ENCODE assay signal across 26 mouse cellular contexts in the genomic region with DNA sequence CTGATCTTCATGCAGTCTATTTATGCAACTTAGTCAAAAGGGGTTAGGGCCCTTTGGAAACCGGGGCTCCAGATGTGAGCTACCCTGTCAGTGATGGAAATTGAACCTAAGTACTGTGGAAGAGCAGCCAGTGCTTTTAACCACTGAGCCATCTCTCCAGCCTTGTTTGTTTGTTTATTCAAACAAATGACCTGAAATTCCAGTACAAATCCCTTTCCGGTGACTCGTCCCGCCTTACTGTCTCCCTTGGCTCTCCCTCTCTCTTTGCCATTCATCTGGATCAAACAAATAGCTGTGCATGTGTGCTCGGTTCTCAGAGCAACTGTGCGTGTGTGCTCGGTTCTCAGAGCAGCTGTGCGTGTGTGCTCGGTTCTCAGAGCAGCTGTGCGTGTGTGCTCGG. TPM values are rescaled to one million over a fixed set of nuclear protein-coding genes. Genes with fewer than 3 reads are reported as not detected.
"Had no signal": no experiment of that assay in that cellular context is flagged by ENCODE, and none has a peak within 500 bp of the region (broad histone marks: within the 10 kb centered on the region; RNA-seq: fewer than 3 reads in every experiment).

No protein-coding gene starts in this region.

- H3K27me3 ChIP-seq: hindbrain, embryonic 12.5 days; intestine, embryonic 15.5 days; limb, embryonic 13.5 days; limb, embryonic 15.5 days had no signal

- H3K9me3 ChIP-seq: heart, embryonic 10.5 days; heart, embryonic 12.5 days; hindbrain, embryonic 10.5 days; hindbrain, embryonic 12.5 days; intestine, embryonic 15.5 days; limb, embryonic 13.5 days; limb, embryonic 15.5 days; liver, embryonic 12.5 days had no signal

- H3K4me1 ChIP-seq: heart, embryonic 10.5 days; heart, embryonic 12.5 days; hindbrain, embryonic 10.5 days; hindbrain, embryonic 12.5 days; intestine, embryonic 15.5 days; limb, embryonic 13.5 days; limb, embryonic 15.5 days; liver, embryonic 12.5 days had no signal

- H3K9ac ChIP-seq: heart, embryonic 12.5 days; hindbrain, embryonic 12.5 days; hindbrain, embryonic 14.5 days; intestine, embryonic 15.5 days; limb, embryonic 13.5 days; limb, embryonic 15.5 days; liver, embryonic 12.5 days; liver, embryonic 14.5 days had no signal

- DNase-seq: gastrocnemius, adult 2 months; gastrocnemius, postnatal 10 days; gastrocnemius, postnatal 25 days; heart, postnatal 10 days; heart, postnatal 4 days; layer of hippocampus, adult 9-11 months; layer of hippocampus, postnatal 36 days; left cerebral cortex, postnatal 4 days had no signal

- H3K27ac ChIP-seq: gastrocnemius, adult 2 months; heart, embryonic 10.5 days; hindbrain, embryonic 10.5 days; hindbrain, embryonic 12.5 days; hindbrain, embryonic 14.5 days; intestine, embryonic 15.5 days; layer of hippocampus, adult 2 months; limb, embryonic 13.5 days; limb, embryonic 15.5 days; liver, embryonic 12.5 days; liver, embryonic 14.5 days had no signal

- H3K4me3 ChIP-seq: gastrocnemius, adult 2 months; heart, embryonic 10.5 days; heart, embryonic 12.5 days; hindbrain, embryonic 10.5 days; hindbrain, embryonic 12.5 days; intestine, embryonic 15.5 days; layer of hippocampus, adult 2 months; limb, embryonic 13.5 days; limb, embryonic 15.5 days; liver, embryonic 12.5 days had no signal

- H3K36me3 ChIP-seq: heart, embryonic 10.5 days; heart, embryonic 12.5 days; hindbrain, embryonic 10.5 days; hindbrain, embryonic 12.5 days; intestine, embryonic 15.5 days; limb, embryonic 13.5 days; limb, embryonic 15.5 days; liver, embryonic 12.5 days had no signal

- ATAC-seq: hindbrain, embryonic 16.5 days; inflammation-experienced regulatory T-cells, adult 6 months; liver, embryonic 12.5 days had no signal

RNA-seq across cellular contexts. Expression of a gene that starts 10.4 kb away (rescaled TPM):
- polyA plus RNA-seq: inflammation-experienced regulatory T-cells, adult 6 months had no signal

RNA-seq across cellular contexts. Expression of a gene that starts 57.5 kb away (rescaled TPM):
- total RNA-seq: gastrocnemius, adult 2 months; gastrocnemius, postnatal 10 days; gastrocnemius, postnatal 25 days; heart, adult 8-10 months; heart, postnatal 25 days; heart, postnatal 4 days had no signal
- polyA plus RNA-seq: heart, embryonic 10.5 days; heart, embryonic 12.5 days; heart, embryonic 14.5 days; inflammation-experienced regulatory T-cells, adult 6 months; intestine, embryonic 15.5 days; limb, embryonic 11.5 days; limb, embryonic 13.5 days; liver, embryonic 12.5 days; liver, embryonic 14.5 days; liver, embryonic 16.5 days had no signal
